Mouse (Mus musculus): Measurements from ENCODE around the gene Sipa1l1. TPM values are rescaled to one million over a fixed set of nuclear protein-coding genes. Genes with fewer than 3 reads are reported as not detected.

Sipa1l1 gene
- total RNA-seq, 1 experiment = 31.8 TPM

GRCm38 (mm10) chr12:82384719-82385118 is 215.6 kb downstream of the Sipa1l1 start:
- H3K36me3 ChIP-seq (ENCODE audit: control insufficient read depth, insufficient read depth, low read length, poor library complexity, severe bottlenecking) = peaks cover 2% of the 10 kb centered on the region; the same call in 1 of the 2 replicates
- H3K4me1 ChIP-seq (ENCODE audit: control insufficient read depth in 2 of 2, insufficient read depth in 2 of 2, low read length in 2 of 2, poor library complexity in 1 of 2) = no peaks in the 10 kb centered on the region
- H3K9ac ChIP-seq (ENCODE audit: insufficient read depth, low read depth, low read length, poor library complexity, severe bottlenecking) = no peak overlapping the region
- no peak overlapping the region for H3K4me3 ChIP-seq (ENCODE audit: insufficient read depth in 1 of 2, low read depth in 1 of 2, low read length in 2 of 2, poor library complexity in 1 of 2, severe bottlenecking in 1 of 2)
- H3K9me3 ChIP-seq (ENCODE audit: control insufficient read depth, insufficient read depth, low read depth, low read length) = no peaks in the 10 kb centered on the region
- TF ChIP-seq MAFK (IDR thresholded peaks at IDR 0.05; ENCODE audit: insufficient read depth, low read depth, low read length) = no peak
- no peak for TF ChIP-seq CHD2 (IDR thresholded peaks at IDR 0.05; ENCODE audit: low read depth, low read length)
- TF ChIP-seq HCFC1 (IDR thresholded peaks at IDR 0.05; ENCODE audit: borderline replicate concordance, insufficient read depth, low read length) = no peak
- no peak for TF ChIP-seq ZC3H11A (IDR thresholded peaks at IDR 0.05; ENCODE audit: borderline replicate concordance, low read depth, low read length)
- no peak for TF ChIP-seq ZNF384 (IDR thresholded peaks at IDR 0.05; ENCODE audit: low read depth, low read length)
- H3K27ac ChIP-seq (ENCODE audit: insufficient read depth, low read depth, low read length, poor library complexity, severe bottlenecking) = no peak overlapping the region
- in situ Hi-C loops (cut with MboI; ENCODE audit: low sequenced_read_pairs in 2 of 2, unreplicated experiment in 2 of 2) = no loop called here
- DNase-seq (ENCODE audit: low read depth, low spot score) = no peak

DNA sequence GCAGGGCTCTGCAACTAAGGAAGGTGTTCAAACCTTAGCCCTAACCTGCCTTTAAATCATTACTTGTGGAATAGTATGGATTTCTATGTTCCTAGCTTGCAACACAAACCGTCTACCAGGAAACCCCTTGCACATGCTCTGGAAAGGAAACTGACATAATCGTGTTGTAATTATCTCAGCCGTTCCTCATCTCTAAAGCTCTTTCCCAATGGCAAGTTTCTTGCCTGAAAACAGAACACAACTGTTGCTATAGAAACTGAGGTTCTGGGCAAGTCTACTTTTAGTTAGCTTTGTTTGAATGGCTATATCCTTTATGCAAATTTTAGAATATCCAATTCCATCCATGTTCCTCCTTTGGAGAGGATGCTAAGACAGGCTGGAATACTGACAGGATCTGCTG is 217.9 kb downstream of the Sipa1l1 start:
- H3K36me3 ChIP-seq (ENCODE audit: control insufficient read depth, insufficient read depth, low read length, poor library complexity, severe bottlenecking) = peaks cover 2% of the 10 kb centered on the region; the same call in 1 of the 2 replicates
- H3K27ac ChIP-seq (ENCODE audit: insufficient read depth, low read depth, low read length, poor library complexity, severe bottlenecking) = no peak overlapping the region
- H3K4me1 ChIP-seq (ENCODE audit: control insufficient read depth in 2 of 2, insufficient read depth in 2 of 2, low read length in 2 of 2, poor library complexity in 1 of 2) = no peaks in the 10 kb centered on the region
- no peak overlapping the region for H3K9ac ChIP-seq (ENCODE audit: insufficient read depth, low read depth, low read length, poor library complexity, severe bottlenecking)
- no peaks in the 10 kb centered on the region for H3K9me3 ChIP-seq (ENCODE audit: control insufficient read depth, insufficient read depth, low read depth, low read length)
- TF ChIP-seq CHD2 (IDR thresholded peaks at IDR 0.05; ENCODE audit: low read depth, low read length) = no peak
- no peak for TF ChIP-seq ZC3H11A (IDR thresholded peaks at IDR 0.05; ENCODE audit: borderline replicate concordance, low read depth, low read length)
- TF ChIP-seq ZNF384 (IDR thresholded peaks at IDR 0.05; ENCODE audit: low read depth, low read length) = no peak
- H3K4me3 ChIP-seq (ENCODE audit: insufficient read depth in 1 of 2, low read depth in 1 of 2, low read length in 2 of 2, poor library complexity in 1 of 2, severe bottlenecking in 1 of 2) = no peak overlapping the region
- DNase-seq (ENCODE audit: low read depth, low spot score) = no peak
- in situ Hi-C loops (cut with MboI; ENCODE audit: low sequenced_read_pairs in 2 of 2, unreplicated experiment in 2 of 2) = no loop called here

GRCm38 (mm10) chr12:82387647-82388046 is 218.5 kb downstream of the Sipa1l1 start:
- H3K9ac ChIP-seq (ENCODE audit: insufficient read depth, low read depth, low read length, poor library complexity, severe bottlenecking) = no peak overlapping the region
- H3K27ac ChIP-seq (ENCODE audit: insufficient read depth, low read depth, low read length, poor library complexity, severe bottlenecking) = no peak overlapping the region
- no peaks in the 10 kb centered on the region for H3K4me1 ChIP-seq (ENCODE audit: control insufficient read depth in 2 of 2, insufficient read depth in 2 of 2, low read length in 2 of 2, poor library complexity in 1 of 2)
- peaks cover 2% of the 10 kb centered on the region; the same call in 1 of the 2 replicates for H3K36me3 ChIP-seq (ENCODE audit: control insufficient read depth, insufficient read depth, low read length, poor library complexity, severe bottlenecking)
- in situ Hi-C loops (cut with MboI; ENCODE audit: low sequenced_read_pairs in 2 of 2, unreplicated experiment in 2 of 2) = no loop called here
- TF ChIP-seq MAFK (IDR thresholded peaks at IDR 0.05; ENCODE audit: insufficient read depth, low read depth, low read length) (no peak), ZC3H11A (IDR thresholded peaks at IDR 0.05; ENCODE audit: borderline replicate concordance, low read depth, low read length) (no peak), CHD2 (IDR thresholded peaks at IDR 0.05; ENCODE audit: low read depth, low read length) (no peak), HCFC1 (IDR thresholded peaks at IDR 0.05; ENCODE audit: borderline replicate concordance, insufficient read depth, low read length) (no peak)
- H3K4me3 ChIP-seq (ENCODE audit: insufficient read depth in 1 of 2, low read depth in 1 of 2, low read length in 2 of 2, poor library complexity in 1 of 2, severe bottlenecking in 1 of 2) = no peak overlapping the region
- H3K9me3 ChIP-seq (ENCODE audit: control insufficient read depth, insufficient read depth, low read depth, low read length) = no peaks in the 10 kb centered on the region
- DNase-seq (ENCODE audit: low read depth, low spot score) = no peak

DNA sequence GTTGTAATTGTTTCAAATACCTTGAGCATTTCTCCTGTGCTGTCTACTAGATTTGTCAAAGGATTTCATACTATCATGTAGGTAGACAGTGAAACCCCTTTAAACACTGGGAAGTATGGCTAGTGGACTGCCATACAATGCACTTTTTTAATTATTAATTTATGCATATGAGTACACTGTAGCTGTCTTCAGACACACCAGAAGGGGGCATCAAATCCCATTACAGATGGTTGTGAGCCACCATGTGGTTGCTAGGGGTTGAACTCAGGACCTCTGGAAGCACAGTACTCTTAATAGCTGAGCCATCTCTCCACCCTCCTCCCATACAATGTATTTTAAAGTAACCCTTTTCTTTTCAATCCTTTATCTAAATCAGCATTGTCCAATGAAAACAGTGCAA is 219.0 kb downstream of the Sipa1l1 start:
- H3K9me3 ChIP-seq (ENCODE audit: control insufficient read depth, insufficient read depth, low read depth, low read length) = no peaks in the 10 kb centered on the region
- no peak overlapping the region for H3K9ac ChIP-seq (ENCODE audit: insufficient read depth, low read depth, low read length, poor library complexity, severe bottlenecking)
- no peak for DNase-seq (ENCODE audit: low read depth, low spot score)
- TF ChIP-seq CHD2 (IDR thresholded peaks at IDR 0.05; ENCODE audit: low read depth, low read length) (no peak), HCFC1 (IDR thresholded peaks at IDR 0.05; ENCODE audit: borderline replicate concordance, insufficient read depth, low read length) (no peak), ZNF384 (IDR thresholded peaks at IDR 0.05; ENCODE audit: low read depth, low read length) (no peak), MAFK (IDR thresholded peaks at IDR 0.05; ENCODE audit: insufficient read depth, low read depth, low read length) (no peak), ZC3H11A (IDR thresholded peaks at IDR 0.05; ENCODE audit: borderline replicate concordance, low read depth, low read length) (no peak)
- peaks cover 2% of the 10 kb centered on the region; the same call in 1 of the 2 replicates for H3K36me3 ChIP-seq (ENCODE audit: control insufficient read depth, insufficient read depth, low read length, poor library complexity, severe bottlenecking)
- H3K27ac ChIP-seq (ENCODE audit: insufficient read depth, low read depth, low read length, poor library complexity, severe bottlenecking) = no peak overlapping the region
- no peaks in the 10 kb centered on the region for H3K4me1 ChIP-seq (ENCODE audit: control insufficient read depth in 2 of 2, insufficient read depth in 2 of 2, low read length in 2 of 2, poor library complexity in 1 of 2)
- in situ Hi-C loops (cut with MboI; ENCODE audit: low sequenced_read_pairs in 2 of 2, unreplicated experiment in 2 of 2) = no loop called here
- H3K4me3 ChIP-seq (ENCODE audit: insufficient read depth in 1 of 2, low read depth in 1 of 2, low read length in 2 of 2, poor library complexity in 1 of 2, severe bottlenecking in 1 of 2) = no peak overlapping the region

Measured in ES-E14 (cell line).